Mouse (Mus musculus): ENCODE data around the gene Gm973.

GRCm38 (mm10) chr1:59609458-59609857 is 93.4 kb downstream of the Gm973 start:
- peak; percentile 60; the same call in 1 of the 2 replicates for TF ChIP-seq CTCF (IDR thresholded peaks at IDR 0.05; ENCODE audit: control insufficient read depth, insufficient read depth, insufficient replicate concordance, low read depth, low read length)
- no peak for TF ChIP-seq POLR2A (IDR thresholded peaks at IDR 0.05; ENCODE audit: control insufficient read depth, low read depth, low read length)
